Mouse (Mus musculus): ENCODE results near the gene Ank3. TPM values are rescaled to one million over a fixed set of nuclear protein-coding genes. Genes with fewer than 3 reads are reported as not detected.

Ank3 gene
- polyA plus RNA-seq, 1 experiment from 2014 or later, result 34.9 TPM

DNA sequence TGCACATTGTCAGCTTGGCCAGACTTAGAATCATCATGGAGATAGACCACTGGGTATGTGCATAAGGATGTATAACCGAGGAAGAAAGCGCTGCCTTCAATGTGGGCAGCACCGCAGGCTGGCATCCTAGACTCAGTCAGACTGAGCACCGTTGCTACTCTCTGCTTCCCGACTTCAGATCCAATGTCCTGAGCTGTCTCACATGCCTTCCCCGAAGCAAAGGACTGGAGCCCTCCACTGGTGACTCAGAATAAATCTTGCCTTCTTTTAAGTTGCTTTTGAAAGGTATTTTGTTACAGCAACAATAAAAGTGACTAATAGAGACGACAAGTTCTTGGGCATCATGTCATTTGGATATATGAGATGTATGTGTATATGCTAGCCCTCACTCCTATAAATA lies 55.9 kb downstream of the Ank3 start:
- no peak overlapping the region for H3K27ac ChIP-seq (replicated peaks)
- no peak for DNase-seq (ENCODE audit: low spot score)
- 74% methylated on average over 7 of the region's 7 CpGs for WGBS
- no peaks in the 10 kb centered on the region for H3K4me1 ChIP-seq
- H3K27me3 ChIP-seq (ENCODE audit: low read depth, poor library complexity, severe bottlenecking), result no peaks in the 10 kb centered on the region
- no peak overlapping the region for H3K4me3 ChIP-seq
- no peaks in the 10 kb centered on the region for H3K36me3 ChIP-seq
- no peaks in the 10 kb centered on the region for H3K9me3 ChIP-seq (replicated peaks)

DNA sequence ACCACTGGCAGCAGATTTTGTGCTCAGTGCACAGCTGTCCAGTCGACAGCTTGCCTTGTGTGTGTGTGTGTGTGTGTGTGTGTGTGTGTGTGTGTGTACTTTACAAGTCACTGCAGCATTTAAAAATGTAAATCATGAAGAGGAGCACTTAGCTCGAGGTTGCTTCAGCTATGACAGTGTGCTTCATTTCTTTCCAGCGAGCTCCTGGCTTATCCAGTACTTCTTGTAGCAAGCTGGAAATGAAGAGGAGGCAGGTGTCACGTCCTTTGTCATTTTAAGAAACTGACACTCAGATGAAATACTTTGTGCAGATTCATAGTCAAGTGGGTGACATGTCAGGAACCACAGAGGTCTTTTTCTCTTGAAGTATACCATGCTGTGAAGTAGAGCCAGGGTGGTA lies 66.3 kb downstream of the Ank3 start:
- Histone ChIP-seq H3K27me3 (ENCODE audit: low read depth, poor library complexity, severe bottlenecking) (no peaks in the 10 kb centered on the region), H3K36me3 (no peaks in the 10 kb centered on the region), H3K9me3 (replicated peaks) (no peaks in the 10 kb centered on the region), H3K4me1 (peaks cover 47% of the 10 kb centered on the region), H3K4me3 (no peak overlapping the region), H3K27ac (replicated peaks) (peak overlapping the region; percentile 70)
- no peak for DNase-seq (ENCODE audit: low spot score)
- 73% methylated on average over 4 of the region's 4 CpGs for WGBS

GRCm38 (mm10) chr10:69465558-69466200 lies 67.1 kb downstream of the Ank3 start:
- no peaks in the 10 kb centered on the region for H3K9me3 ChIP-seq (replicated peaks)
- peak; percentile 53 for DNase-seq (ENCODE audit: low spot score)
- peaks cover 47% of the 10 kb centered on the region for H3K4me1 ChIP-seq
- no peaks in the 10 kb centered on the region for H3K27me3 ChIP-seq (ENCODE audit: low read depth, poor library complexity, severe bottlenecking)
- H3K36me3 ChIP-seq, result no peaks in the 10 kb centered on the region
- no peak overlapping the region; the same call in 1 of the 2 replicates for H3K4me3 ChIP-seq
- peak overlapping the region; percentile 73 for H3K27ac ChIP-seq (replicated peaks)
- WGBS, result 60% methylated on average over 11 of the region's 11 CpGs

DNA sequence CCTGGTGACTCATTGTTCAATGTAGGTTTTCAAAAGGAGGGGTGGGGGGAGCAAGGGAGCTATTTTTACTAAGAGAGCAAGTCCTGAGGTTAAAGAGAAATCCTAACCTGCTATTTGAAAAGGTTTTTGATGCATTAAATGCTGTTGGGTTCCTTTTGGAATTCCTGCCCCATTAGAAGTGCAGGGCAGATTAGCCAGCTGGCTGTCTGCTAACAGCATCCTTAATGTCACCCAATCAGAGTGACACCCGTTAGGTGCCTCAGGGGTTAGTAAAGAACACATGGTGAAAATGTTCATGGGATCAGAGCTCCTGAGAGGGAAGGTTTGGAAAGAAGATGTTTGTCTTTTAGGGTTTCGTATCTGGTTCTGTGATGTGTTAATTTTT lies 67.6 kb downstream of the Ank3 start:
- Histone ChIP-seq H3K27me3 (ENCODE audit: low read depth, poor library complexity, severe bottlenecking) (no peaks in the 10 kb centered on the region), H3K27ac (replicated peaks) (peak overlapping the region; percentile 73)
- 67% methylated on average over 2 of the region's 2 CpGs for WGBS

GRCm38 (mm10) chr10:69466586-69466985 lies 68.0 kb downstream of the Ank3 start:
- peaks cover 47% of the 10 kb centered on the region for H3K4me1 ChIP-seq
- no peaks in the 10 kb centered on the region for H3K9me3 ChIP-seq (replicated peaks)
- H3K4me3 ChIP-seq, result no peak overlapping the region
- no peaks in the 10 kb centered on the region for H3K27me3 ChIP-seq (ENCODE audit: low read depth, poor library complexity, severe bottlenecking)
- no peak for DNase-seq (ENCODE audit: low spot score)
- H3K36me3 ChIP-seq, result no peaks in the 10 kb centered on the region
- H3K27ac ChIP-seq (replicated peaks), result peak overlapping the region; percentile 73
- 59% methylated on average over 4 of the region's 4 CpGs for WGBS

More for the DNA sequence above, 67.6 kb downstream of the Ank3 start:
- no peaks in the 10 kb centered on the region for H3K9me3 ChIP-seq (replicated peaks)
- no peak overlapping the region; the same call in 1 of the 2 replicates for H3K4me3 ChIP-seq
- no peaks in the 10 kb centered on the region for H3K36me3 ChIP-seq
- no peak for DNase-seq (ENCODE audit: low spot score)
- peaks cover 47% of the 10 kb centered on the region for H3K4me1 ChIP-seq

- peaks cover 47% of the 10 kb centered on the region for H3K4me1 ChIP-seq
- no peaks in the 10 kb centered on the region for H3K27me3 ChIP-seq (ENCODE audit: low read depth, poor library complexity, severe bottlenecking)
- 81% methylated on average over 2 of the region's 2 CpGs for WGBS
- no peak for DNase-seq (ENCODE audit: low spot score)
- no peaks in the 10 kb centered on the region for H3K36me3 ChIP-seq
- no peak overlapping the region for H3K27ac ChIP-seq (replicated peaks)
- no peaks in the 10 kb centered on the region for H3K9me3 ChIP-seq (replicated peaks)
- H3K4me3 ChIP-seq, result no peak overlapping the region
Measured at GRCm38 (mm10) chr10:69467182-69467581, 68.6 kb downstream of the Ank3 start.

- Histone ChIP-seq H3K4me1 (peaks cover 13% of the 10 kb centered on the region), H3K4me3 (no peak overlapping the region), H3K36me3 (no peaks in the 10 kb centered on the region), H3K27me3 (ENCODE audit: low read depth, poor library complexity, severe bottlenecking) (no peaks in the 10 kb centered on the region), H3K9me3 (replicated peaks) (no peaks in the 10 kb centered on the region), H3K27ac (replicated peaks) (no peak overlapping the region)
- 63% methylated on average over 4 of the region's 4 CpGs for WGBS
- DNase-seq (ENCODE audit: low spot score), result no peak
Measured at GRCm38 (mm10) chr10:69471841-69472240, 73.3 kb downstream of the Ank3 start.

GRCm38 (mm10) chr10:69476871-69477270 lies 78.3 kb downstream of the Ank3 start:
- H3K4me1 ChIP-seq, result no peaks in the 10 kb centered on the region
- H3K36me3 ChIP-seq, result no peaks in the 10 kb centered on the region
- H3K27ac ChIP-seq (replicated peaks), result no peak overlapping the region
- 31% methylated on average over 1 of the region's 1 CpGs for WGBS
- H3K4me3 ChIP-seq, result no peak overlapping the region
- no peaks in the 10 kb centered on the region for H3K27me3 ChIP-seq (ENCODE audit: low read depth, poor library complexity, severe bottlenecking)
- H3K9me3 ChIP-seq (replicated peaks), result no peaks in the 10 kb centered on the region
- DNase-seq (ENCODE audit: low spot score), result no peak

DNA sequence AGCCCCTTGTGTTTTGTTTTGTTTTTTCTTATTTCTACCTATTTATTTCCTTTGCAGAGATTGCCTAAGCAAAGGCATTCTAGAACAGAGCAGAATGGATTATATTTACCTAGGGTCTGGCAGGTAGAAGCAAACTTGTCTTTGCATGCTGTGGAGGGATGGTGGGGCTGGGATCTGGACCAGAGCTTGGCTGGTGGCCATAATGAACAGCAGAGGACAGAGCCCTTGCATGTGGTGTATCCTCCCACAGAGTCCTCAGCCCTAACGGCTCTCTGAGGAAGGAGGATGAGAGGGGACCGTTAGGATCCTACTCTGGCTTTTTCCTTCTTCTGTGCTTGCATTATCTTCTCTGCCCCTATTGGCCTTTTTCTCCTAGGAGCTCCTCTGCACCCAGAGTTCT lies 79.1 kb downstream of the Ank3 start:
- 77% methylated on average over 2 of the region's 2 CpGs for WGBS
- H3K9me3 ChIP-seq (replicated peaks), result no peaks in the 10 kb centered on the region
- H3K36me3 ChIP-seq, result no peaks in the 10 kb centered on the region
- H3K4me1 ChIP-seq, result no peaks in the 10 kb centered on the region
- no peak overlapping the region for H3K4me3 ChIP-seq
- no peaks in the 10 kb centered on the region for H3K27me3 ChIP-seq (ENCODE audit: low read depth, poor library complexity, severe bottlenecking)
- H3K27ac ChIP-seq (replicated peaks), result no peak overlapping the region
- DNase-seq (ENCODE audit: low spot score), result no peak

DNA sequence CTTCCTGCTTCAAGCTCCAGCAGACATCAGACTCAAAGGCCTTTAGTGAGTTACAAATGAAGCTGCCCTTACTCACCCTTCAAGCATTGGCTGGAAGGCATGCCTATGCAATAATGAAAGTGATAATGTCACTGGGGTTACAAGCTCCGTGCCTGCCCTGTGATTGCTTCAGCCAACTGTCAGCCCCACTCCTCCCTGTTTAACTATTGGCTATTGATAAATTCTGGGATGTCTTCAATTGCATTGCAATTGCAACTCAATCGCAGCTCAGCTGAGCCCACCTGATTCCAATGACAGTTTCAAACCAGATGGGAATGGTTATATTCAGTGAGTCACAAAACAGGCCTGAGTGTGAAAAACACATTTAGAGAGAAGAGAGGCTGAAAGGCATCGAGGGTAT lies 80.3 kb downstream of the Ank3 start:
- Histone ChIP-seq H3K4me3 (no peak overlapping the region), H3K36me3 (no peaks in the 10 kb centered on the region), H3K27me3 (ENCODE audit: low read depth, poor library complexity, severe bottlenecking) (no peaks in the 10 kb centered on the region), H3K27ac (replicated peaks) (no peak overlapping the region), H3K9me3 (replicated peaks) (no peaks in the 10 kb centered on the region), H3K4me1 (no peaks in the 10 kb centered on the region)
- 69% methylated on average over 3 of the region's 3 CpGs for WGBS
- no peak for DNase-seq (ENCODE audit: low spot score)

GRCm38 (mm10) chr10:69485191-69485786 lies 86.7 kb downstream of the Ank3 start:
- H3K36me3 ChIP-seq, result no peaks in the 10 kb centered on the region
- no peaks in the 10 kb centered on the region for H3K27me3 ChIP-seq (ENCODE audit: low read depth, poor library complexity, severe bottlenecking)
- no peak for DNase-seq (ENCODE audit: low spot score)
- no peak overlapping the region for H3K27ac ChIP-seq (replicated peaks)
- no peaks in the 10 kb centered on the region for H3K4me1 ChIP-seq
- WGBS, result 87% methylated on average over 6 of the region's 6 CpGs
- no peak overlapping the region for H3K4me3 ChIP-seq
- no peaks in the 10 kb centered on the region for H3K9me3 ChIP-seq (replicated peaks)

DNA sequence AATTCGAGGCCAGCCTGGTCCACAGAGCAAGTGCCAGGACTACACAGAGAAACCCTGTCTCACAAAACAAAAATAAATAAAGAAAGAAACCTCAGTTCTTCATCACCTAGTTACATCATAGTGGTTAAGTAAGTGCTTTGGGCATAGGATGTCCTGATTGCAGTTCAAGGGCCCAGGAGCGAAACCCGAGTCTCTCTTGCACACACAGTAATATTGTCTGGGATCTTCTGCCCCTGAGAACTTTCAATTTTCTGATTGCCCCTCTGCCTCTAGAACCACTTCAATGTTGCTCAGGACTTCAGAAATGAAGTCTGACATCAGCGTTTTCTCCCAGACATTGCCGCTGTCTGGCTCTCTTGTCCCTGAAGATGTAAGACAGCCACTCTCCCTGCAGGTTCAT lies 91.6 kb downstream of the Ank3 start:
- Histone ChIP-seq H3K4me1 (no peaks in the 10 kb centered on the region), H3K27me3 (ENCODE audit: low read depth, poor library complexity, severe bottlenecking) (no peaks in the 10 kb centered on the region), H3K9me3 (replicated peaks) (no peaks in the 10 kb centered on the region), H3K36me3 (no peaks in the 10 kb centered on the region), H3K27ac (replicated peaks) (no peak overlapping the region), H3K4me3 (no peak overlapping the region)
- no peak for DNase-seq (ENCODE audit: low spot score)
- 91% methylated on average over 5 of the region's 5 CpGs for WGBS

DNA sequence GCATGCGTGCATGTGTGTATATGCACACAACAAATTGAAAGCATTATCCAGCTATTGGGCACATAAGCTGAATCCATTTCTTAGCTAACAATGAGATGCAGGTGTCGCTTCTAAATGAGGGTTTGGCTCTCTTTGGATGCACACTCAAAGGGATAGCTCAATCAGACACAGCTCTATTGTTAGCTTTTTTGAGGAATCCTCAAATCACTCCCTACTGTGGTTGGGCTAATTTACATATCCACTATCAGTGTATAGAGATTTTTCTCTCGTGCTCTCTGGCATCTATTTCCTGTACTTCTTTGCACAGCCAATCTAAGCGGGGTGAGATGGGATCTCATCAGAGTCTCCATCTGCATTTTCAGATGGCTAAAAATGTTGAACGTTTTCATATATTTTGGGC lies 93.4 kb downstream of the Ank3 start:
- H3K4me3 ChIP-seq, result no peak overlapping the region
- no peak overlapping the region for H3K27ac ChIP-seq (replicated peaks)
- WGBS, result 76% methylated on average over 5 of the region's 5 CpGs
- no peaks in the 10 kb centered on the region for H3K36me3 ChIP-seq
- H3K4me1 ChIP-seq, result no peaks in the 10 kb centered on the region
- no peak for DNase-seq (ENCODE audit: low spot score)
- H3K9me3 ChIP-seq (replicated peaks), result no peaks in the 10 kb centered on the region
- no peaks in the 10 kb centered on the region for H3K27me3 ChIP-seq (ENCODE audit: low read depth, poor library complexity, severe bottlenecking)

All from midbrain, embryonic 10.5 days (tissue).